Mouse (Mus musculus): ENCODE data around the gene Pde10a.

GRCm38 (mm10) chr17:8799296-8799731 lies 274.1 kb downstream of the Pde10a start:
- TF ChIP-seq POLR2A (IDR thresholded peaks at IDR 0.05; ENCODE audit: low read depth, low read length) (no peak), NELFE (IDR thresholded peaks at IDR 0.05; ENCODE audit: low read depth, low read length) (no peak), CTCF (conservative IDR thresholded peaks at IDR 0.05 in 1 of 2, IDR thresholded peaks at IDR 0.05 in 1 of 2; ENCODE audit: low read depth in 2 of 2, low read length in 2 of 2) (no peak), MAX (IDR thresholded peaks at IDR 0.05; ENCODE audit: low read length) (no peak), HCFC1 (IDR thresholded peaks at IDR 0.05; ENCODE audit: low read depth, low read length) (no peak), JUN (IDR thresholded peaks at IDR 0.05; ENCODE audit: insufficient read depth, low read depth, low read length) (no peak), EP300 (IDR thresholded peaks at IDR 0.05; ENCODE audit: low read length) (no peak), RAD21 (IDR thresholded peaks at IDR 0.05; ENCODE audit: low read depth, low read length) (no peak), ZMIZ1 (IDR thresholded peaks at IDR 0.05; ENCODE audit: low read depth, low read length) (no peak)

Data from CH12.LX (cell line).